Mouse (Mus musculus) megakaryocyte, embryonic 14.5 days (primary cell): ENCODE measurements at regions not wholly inside any gene's neighbourhood (a gene's known extent, or its start where the extent isn't known, plus 50 kb on each side); places are given as distances from the start of the nearest gene placed in this dataset.

ENCODE experiments used
- FLI1 ChIP-seq: IDR thresholded peaks from 2 replicates; pipeline ENCODE4 v1.6.1; 2012; ENCODE audit warnings: low read length, inconsistent platforms, mixed read lengths
- GATA1 ChIP-seq: IDR thresholded peaks from 3 replicates; pipeline ENCODE4 v1.6.1; 2012; ENCODE audit warnings: mixed read lengths, low read length, inconsistent platforms, borderline replicate concordance

DNA sequence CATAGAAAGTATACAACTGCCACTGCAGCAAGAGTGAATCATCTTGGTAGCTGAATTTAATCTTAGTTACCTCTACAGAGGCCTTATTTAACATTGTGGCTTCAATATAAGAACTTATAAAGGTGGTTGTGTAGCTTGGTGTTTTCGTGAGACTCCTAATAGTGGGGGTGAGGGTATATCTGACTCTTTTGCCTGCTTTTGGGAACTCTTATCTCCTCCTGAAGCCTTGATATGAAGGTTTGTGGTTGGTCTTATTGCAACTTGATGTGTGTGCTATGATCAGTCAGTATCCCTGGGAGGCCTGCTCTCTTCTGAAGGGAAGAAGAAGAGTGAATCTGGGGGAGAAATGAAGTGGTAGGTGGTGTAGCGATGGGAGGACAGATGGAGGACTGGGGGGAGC lies 67.7 kb upstream of the Tab2 start:
- no peak for TF ChIP-seq FLI1
- no peak for TF ChIP-seq GATA1
